Mouse (Mus musculus): ENCODE data around the gene Bmp7.

Bmp7 gene

GRCm38 (mm10) chr2:172909463-172909862 is 30.7 kb downstream of the Bmp7 start:
- no peak for DNase-seq (ENCODE audit: low read depth, low spot score)

- no peak for DNase-seq (ENCODE audit: low read depth, low spot score)
Measured at GRCm38 (mm10) chr2:172906146-172906545, 34.0 kb downstream of the Bmp7 start.

- DNase-seq (ENCODE audit: low read depth, low spot score), result no peak
Measured at GRCm38 (mm10) chr2:172905057-172905456, 35.1 kb downstream of the Bmp7 start.

- no peak for DNase-seq (ENCODE audit: low read depth, low spot score)
Measured at GRCm38 (mm10) chr2:172904614-172905013, 35.5 kb downstream of the Bmp7 start.

- DNase-seq (ENCODE audit: low read depth, low spot score), result no peak
Measured at GRCm38 (mm10) chr2:172903523-172903922, 36.6 kb downstream of the Bmp7 start.

GRCm38 (mm10) chr2:172900954-172901701 is 39.0 kb downstream of the Bmp7 start:
- DNase-seq (ENCODE audit: low read depth, low spot score), result no peak

GRCm38 (mm10) chr2:172889756-172890443 is 50.2 kb downstream of the Bmp7 start:
- no peak for DNase-seq (ENCODE audit: low read depth, low spot score)

- no peak for DNase-seq (ENCODE audit: low read depth, low spot score)
Measured at GRCm38 (mm10) chr2:172889222-172889621, 50.9 kb downstream of the Bmp7 start.

- DNase-seq (ENCODE audit: low read depth, low spot score), result no peak
Measured at GRCm38 (mm10) chr2:172888147-172888546, 52.0 kb downstream of the Bmp7 start.

- DNase-seq (ENCODE audit: low read depth, low spot score), result no peak
Measured at GRCm38 (mm10) chr2:172885861-172886260, 54.3 kb downstream of the Bmp7 start.

- DNase-seq (ENCODE audit: low read depth, low spot score), result no peak
Measured at GRCm38 (mm10) chr2:172884584-172884983, 55.5 kb downstream of the Bmp7 start.

- DNase-seq (ENCODE audit: low read depth, low spot score), result no peak
Measured at GRCm38 (mm10) chr2:172875201-172875600, 64.9 kb downstream of the Bmp7 start.

- no peak for DNase-seq (ENCODE audit: low read depth, low spot score)
Measured at GRCm38 (mm10) chr2:172866356-172866755, 73.8 kb downstream of the Bmp7 start.

GRCm38 (mm10) chr2:172865165-172865564 is 75.0 kb downstream of the Bmp7 start:
- DNase-seq (ENCODE audit: low read depth, low spot score), result no peak

- DNase-seq (ENCODE audit: low read depth, low spot score), result no peak
Measured at GRCm38 (mm10) chr2:172864566-172864965, 75.6 kb downstream of the Bmp7 start.

GRCm38 (mm10) chr2:172863469-172863856 is 76.7 kb downstream of the Bmp7 start:
- no peak for DNase-seq (ENCODE audit: low read depth, low spot score)

- DNase-seq (ENCODE audit: low read depth, low spot score), result no peak
Measured at GRCm38 (mm10) chr2:172862850-172863468, 77.2 kb downstream of the Bmp7 start.

- no peak for DNase-seq (ENCODE audit: low read depth, low spot score)
Measured at GRCm38 (mm10) chr2:172862424-172862823, 77.7 kb downstream of the Bmp7 start.

GRCm38 (mm10) chr2:172861590-172861989 is 78.5 kb downstream of the Bmp7 start:
- DNase-seq (ENCODE audit: low read depth, low spot score), result no peak

- DNase-seq (ENCODE audit: low read depth, low spot score), result no peak
Measured at GRCm38 (mm10) chr2:172860593-172860992, 79.5 kb downstream of the Bmp7 start.

GRCm38 (mm10) chr2:172860104-172860503 is 80.0 kb downstream of the Bmp7 start:
- no peak for DNase-seq (ENCODE audit: low read depth, low spot score)

- no peak for DNase-seq (ENCODE audit: low read depth, low spot score)
Measured at GRCm38 (mm10) chr2:172857048-172857447, 83.1 kb downstream of the Bmp7 start.

GRCm38 (mm10) chr2:172856549-172856948 is 83.6 kb downstream of the Bmp7 start:
- DNase-seq (ENCODE audit: low read depth, low spot score), result no peak

Measured in skeletal muscle tissue, adult 2 months (tissue).